Mouse (Mus musculus) left cerebral cortex, postnatal 4 days (tissue): ENCODE measurements at regions not wholly inside any gene's neighbourhood (a gene's known extent, or its start where the extent isn't known, plus 50 kb on each side); places are given as distances from the start of the nearest gene placed in this dataset.
A peak's percentile ranks its signal among the peaks of the same experiment; 100 is the strongest.

Experiments
- DNase-seq: peaks from one replicate; pipeline ENCODE4 v3.0.0-alpha.2; 2022
- intact Hi-C: fragments of 180-260 bp; cut with DNase I; formaldehyde crosslinking; loops from one replicate; pipeline ENCODE4 v1.15.1; 2025

DNA sequence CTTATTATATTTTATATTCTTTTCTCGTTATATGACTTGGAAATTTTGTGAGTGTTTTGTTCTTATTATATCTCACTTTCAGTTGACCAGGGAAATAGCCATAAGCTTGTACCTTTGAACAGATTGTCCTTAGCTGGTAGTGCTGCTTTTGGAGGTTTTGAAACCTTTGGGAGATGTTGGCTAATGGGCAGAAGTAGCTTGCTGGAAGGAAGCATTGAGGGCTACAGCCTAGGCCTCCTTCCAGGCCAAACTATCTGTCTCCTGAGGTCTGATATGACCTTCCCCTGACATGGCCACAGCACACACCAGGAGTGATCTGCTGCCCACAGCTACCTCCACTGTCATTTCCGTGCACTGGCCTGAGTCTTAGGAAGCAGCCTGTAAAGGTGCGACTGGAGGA lies 56.8 kb downstream of the Cdkn2c start:
- intact Hi-C loops = no loop called here
- DNase-seq = no peak

DNA sequence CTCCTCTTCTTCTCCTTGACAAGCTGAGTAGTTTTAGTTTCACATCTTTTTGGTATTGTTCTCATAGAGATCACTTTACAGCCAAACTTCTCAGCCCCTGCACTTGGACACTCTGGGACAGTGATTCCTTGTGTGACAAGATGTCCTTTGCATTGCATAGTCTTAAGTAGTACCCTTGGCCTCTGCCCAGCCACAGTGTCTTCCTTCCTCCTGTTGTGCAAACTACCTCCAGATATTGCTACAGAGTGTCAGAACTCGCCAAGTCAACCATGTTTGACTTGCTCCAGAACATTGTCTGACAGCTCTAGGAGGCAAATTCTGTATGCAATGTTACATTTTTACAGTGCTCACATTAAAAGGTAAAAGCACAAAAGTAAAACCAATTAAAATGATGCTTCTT lies 57.2 kb downstream of the Cdkn2c start:
- intact Hi-C loops = no loop called here
- DNase-seq = no peak

- intact Hi-C loops = no loop called here
- DNase-seq = no peak
Measured at GRCm38 (mm10) chr4:109589760-109590312, 58.7 kb upstream of the 4930522H14Rik start.

DNA sequence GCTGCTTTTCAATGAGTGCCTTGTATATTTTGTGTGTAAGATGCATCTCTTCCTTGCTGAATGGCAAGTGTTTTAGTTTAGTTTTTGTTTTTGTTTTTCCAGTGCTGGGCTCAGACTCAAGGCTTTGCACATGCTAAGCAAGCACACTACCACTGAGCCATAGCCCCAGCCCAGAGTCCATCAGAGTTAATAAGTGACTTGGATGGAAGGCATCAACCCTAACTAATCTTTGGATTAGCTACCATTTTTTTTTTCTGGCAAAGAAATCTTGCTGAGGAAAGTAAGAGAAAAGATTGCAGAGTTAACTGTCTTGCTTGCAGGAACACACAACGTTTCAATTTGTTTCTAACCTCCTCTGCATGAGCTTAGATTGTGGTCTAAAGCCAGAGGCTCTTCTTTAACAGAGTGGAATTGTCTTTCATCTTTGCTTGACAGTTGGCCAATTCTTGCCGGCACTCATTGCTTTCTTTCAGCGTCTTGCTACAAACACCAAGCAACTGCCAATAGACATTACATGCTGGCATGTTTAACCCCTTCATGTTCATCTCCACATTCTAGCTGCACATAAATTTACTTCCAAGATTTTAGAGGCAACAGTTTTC lies 52.2 kb upstream of the 4930522H14Rik start:
- intact Hi-C loops = no loop called here
- peak; percentile 10 for DNase-seq

DNA sequence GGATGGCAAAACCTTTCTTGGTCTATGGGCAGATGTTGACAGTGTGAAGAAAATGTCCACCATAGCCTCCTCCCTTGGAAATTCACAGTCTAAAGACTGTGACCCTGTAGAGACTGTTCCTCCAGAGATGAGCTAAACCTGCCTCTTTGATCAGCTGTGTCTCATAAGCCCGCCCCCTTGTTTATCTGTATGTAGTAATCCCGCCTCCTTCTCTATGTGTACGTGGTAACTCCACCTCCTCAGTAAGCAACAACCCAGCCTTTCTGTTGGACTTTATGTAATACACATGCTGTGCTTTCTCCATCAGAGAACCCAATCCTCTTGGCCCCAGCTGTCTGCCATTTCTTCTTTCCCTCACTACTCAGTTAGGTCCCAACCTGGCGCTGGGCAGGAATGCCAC lies 51.4 kb upstream of the 4930522H14Rik start:
- intact Hi-C loops = no loop called here
- no peak for DNase-seq
